Mouse (Mus musculus): Measurements from ENCODE around the gene Btf3.

DNA sequence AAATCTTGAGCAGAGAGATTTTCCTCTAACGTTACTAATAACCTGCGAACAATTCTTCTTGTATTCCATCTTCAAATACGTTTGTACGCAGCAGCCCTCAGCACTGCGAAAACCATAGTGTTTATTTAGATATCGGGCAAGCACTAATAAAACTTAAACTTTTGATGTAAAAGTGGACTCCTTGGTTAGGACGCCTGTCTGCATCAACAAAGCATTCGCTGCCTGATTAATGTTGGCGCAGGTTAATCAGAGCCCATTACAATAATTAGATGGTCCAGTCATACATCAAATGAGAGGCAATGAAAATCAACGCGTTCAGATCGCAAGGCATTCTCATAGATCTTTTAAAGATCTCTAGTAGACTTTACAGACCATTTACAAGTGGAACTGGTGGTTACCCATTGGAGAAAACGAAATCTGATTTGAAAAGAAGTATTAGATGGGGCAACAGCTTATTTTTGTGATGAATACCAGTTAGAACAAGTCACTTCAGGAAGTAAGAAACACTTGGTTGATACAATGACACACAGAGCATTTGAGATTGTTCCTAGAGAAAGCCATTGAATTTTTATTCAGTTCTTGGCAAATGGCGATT, 35.7 kb upstream of the Btf3 start:
- TF ChIP-seq CTCF (conservative IDR thresholded peaks at IDR 0.05; ENCODE audit: low read length) (no peak), NANOG (IDR thresholded peaks at IDR 0.05; ENCODE audit: borderline replicate concordance, low read length) (no peak), POU5F1 (IDR thresholded peaks at IDR 0.05; ENCODE audit: borderline replicate concordance, low read length) (no peak)

All from E14TG2a.4 (cell line).